Mouse (Mus musculus) regulatory T cell (primary cell): ENCODE results near the gene Aldh8a1.
"Not testable (repeated sequence)": the region's sequence is repeated elsewhere in the genome, so short reads cannot be mapped to it uniquely, and the experiment has no call there.

Source experiments
- in situ Hi-C: fragments of 300-600 bp; cut with MboI, MseI; formaldehyde crosslinking; loops from one replicate; pipeline ENCODE4 v1.15.1; 2025; ENCODE audit warnings: high pct_unique_total_duplicates

The Aldh8a1 gene

DNA sequence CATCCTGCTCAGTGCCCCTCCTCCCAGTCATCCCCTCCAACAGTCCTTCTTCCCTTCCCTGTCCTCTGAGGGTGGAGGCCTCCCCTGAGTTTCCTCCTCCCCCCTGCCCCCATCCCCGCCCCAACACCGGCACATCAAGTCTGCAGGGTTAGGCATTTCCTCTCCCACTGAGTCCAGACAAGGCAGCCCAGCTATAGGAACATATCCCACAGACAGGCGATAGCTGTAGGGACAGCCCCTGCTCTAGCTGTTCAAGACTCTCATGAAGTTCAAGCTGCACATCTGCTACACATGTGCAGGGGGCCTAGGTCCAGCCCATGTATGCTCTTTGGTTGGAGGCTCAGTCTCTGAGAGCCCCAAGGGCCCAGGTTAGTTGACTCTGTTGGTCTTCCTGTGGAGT lies 10.6 kb upstream of the Aldh8a1 start:
- in situ Hi-C loops = no loop called here

GRCm38 (mm10) chr10:21367481-21367880 lies 9.6 kb upstream of the Aldh8a1 start:
- in situ Hi-C loops = no loop called here

- in situ Hi-C loops = no loop called here
These were observed 7.5 kb upstream of the Aldh8a1 start for GRCm38 (mm10) chr10:21369586-21369985.

DNA sequence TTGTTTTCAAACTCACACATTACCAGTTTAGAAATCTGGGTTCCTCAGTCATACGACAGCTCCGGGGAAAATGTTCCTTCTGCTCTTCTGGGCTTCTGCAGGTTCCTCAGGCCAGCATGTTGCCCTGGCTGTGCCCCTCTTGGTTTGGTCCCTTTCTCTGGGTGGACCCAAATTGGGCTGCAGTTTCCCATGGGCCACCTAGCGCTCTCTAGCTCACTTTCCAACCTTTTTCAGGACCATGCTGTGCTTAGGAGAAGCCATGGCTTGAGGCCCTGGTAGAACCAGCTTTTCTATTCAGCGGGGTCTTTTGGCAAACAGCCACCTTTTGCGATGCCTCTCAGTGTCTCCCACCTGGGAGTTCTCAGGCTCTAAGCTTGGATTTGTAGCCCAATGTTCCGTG lies 4.8 kb upstream of the Aldh8a1 start:
- in situ Hi-C loops = no loop called here

DNA sequence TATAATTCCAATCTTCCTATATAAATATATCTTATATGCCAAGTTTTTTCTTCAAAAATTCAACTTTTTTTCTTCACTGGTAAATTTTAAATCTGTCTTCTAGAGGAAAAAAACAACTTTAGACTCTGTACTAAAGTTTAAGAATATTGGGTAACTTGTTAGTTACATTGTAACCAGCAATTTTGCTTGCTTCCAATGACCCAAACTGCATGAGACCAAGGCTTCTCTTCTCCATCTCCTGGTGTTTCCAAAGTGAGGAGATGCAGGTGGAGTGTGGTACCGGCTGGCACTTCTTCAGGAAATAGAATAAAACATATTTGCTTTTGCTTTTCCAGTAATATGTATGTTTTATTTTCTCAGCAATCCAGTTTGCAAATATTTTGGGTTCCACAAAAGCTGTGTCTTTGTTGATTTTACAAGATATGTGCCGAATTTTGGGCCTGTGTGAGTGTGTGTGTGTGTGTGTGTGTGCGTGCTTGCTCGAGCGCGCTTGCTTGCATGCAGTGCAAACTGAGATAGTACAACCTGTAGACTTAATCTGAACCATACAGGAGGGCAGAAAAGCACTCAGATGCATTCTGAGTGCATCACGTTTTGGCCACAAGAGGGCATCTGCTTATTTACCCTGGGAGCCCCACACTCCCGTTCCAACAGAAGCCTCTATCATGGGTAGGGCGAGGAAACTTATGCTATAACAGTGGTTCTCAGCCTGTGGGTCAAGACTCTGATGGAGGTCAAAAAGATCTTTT lies 1.3 kb downstream of the Aldh8a1 start:
- in situ Hi-C loops = no loop called here

GRCm38 (mm10) chr10:21382914-21383313 lies 5.8 kb downstream of the Aldh8a1 start:
- in situ Hi-C loops = loop anchor here (5.0 kb wide), 2 partner anchors 79 to 624 kb away; no protein-coding TSS in a partner anchor

- in situ Hi-C loops = no loop called here
These were observed 8.1 kb downstream of the Aldh8a1 start for GRCm38 (mm10) chr10:21385111-21385663.

GRCm38 (mm10) chr10:21389075-21389474 lies 12.0 kb downstream of the Aldh8a1 start:
- in situ Hi-C loops = no loop called here

DNA sequence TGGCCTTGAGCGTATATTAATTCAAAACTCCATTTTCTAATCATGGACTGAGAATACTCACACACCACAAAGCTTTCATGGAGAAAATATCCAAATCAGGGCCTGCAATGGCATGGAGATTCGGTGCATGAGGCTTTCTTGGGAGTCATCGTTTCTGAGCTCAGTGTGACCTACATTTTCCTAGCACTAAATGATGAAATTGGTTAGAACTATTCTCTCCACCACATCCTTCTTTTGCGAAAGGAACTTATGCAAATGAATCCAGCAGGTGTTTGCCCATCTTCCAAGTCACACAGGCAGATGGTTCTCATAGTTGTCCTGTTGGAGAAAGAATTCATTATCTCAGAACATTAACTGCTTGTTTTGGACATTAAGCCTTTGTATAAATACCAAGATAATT lies 13.3 kb downstream of the Aldh8a1 start:
- in situ Hi-C loops = no loop called here

DNA sequence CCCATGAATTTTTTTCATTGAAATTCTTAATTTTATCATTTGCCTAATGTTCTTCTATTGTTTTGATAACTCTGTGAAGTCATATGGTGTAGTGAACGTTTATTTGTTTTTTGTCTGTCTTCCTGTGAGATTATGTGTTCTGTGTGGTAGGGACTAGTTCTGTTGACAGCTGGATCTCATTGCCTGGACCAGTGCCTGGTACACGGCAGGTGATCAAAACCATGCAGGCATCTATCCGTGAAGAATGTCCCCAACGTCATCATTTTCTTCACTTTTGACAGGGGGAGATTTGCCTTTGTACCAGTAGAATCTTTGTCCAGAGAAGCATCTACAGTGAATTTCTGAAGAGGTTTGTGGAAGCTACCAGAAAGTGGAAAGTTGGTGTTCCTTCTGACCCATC lies 14.2 kb downstream of the Aldh8a1 start:
- in situ Hi-C loops = no loop called here

DNA sequence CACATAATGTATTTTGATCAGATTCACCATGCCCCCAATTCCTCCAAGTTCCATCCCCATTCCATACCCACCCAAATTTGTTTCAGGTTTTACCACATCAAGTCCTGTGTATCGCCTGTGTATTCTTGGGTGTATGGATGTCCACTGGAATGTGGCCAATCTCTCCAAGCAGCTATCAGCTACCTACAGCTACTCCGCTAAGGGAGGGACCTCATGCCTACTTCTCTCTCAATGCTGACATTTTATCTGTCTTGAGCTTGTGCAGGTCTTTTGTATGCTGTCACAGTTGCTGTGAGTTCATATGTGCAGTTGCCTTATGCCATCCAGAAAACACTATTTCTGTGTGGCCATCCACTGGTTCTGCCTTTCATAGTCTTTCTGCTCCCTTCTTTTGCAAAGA lies 16.3 kb downstream of the Aldh8a1 start:
- in situ Hi-C loops = no loop called here

DNA sequence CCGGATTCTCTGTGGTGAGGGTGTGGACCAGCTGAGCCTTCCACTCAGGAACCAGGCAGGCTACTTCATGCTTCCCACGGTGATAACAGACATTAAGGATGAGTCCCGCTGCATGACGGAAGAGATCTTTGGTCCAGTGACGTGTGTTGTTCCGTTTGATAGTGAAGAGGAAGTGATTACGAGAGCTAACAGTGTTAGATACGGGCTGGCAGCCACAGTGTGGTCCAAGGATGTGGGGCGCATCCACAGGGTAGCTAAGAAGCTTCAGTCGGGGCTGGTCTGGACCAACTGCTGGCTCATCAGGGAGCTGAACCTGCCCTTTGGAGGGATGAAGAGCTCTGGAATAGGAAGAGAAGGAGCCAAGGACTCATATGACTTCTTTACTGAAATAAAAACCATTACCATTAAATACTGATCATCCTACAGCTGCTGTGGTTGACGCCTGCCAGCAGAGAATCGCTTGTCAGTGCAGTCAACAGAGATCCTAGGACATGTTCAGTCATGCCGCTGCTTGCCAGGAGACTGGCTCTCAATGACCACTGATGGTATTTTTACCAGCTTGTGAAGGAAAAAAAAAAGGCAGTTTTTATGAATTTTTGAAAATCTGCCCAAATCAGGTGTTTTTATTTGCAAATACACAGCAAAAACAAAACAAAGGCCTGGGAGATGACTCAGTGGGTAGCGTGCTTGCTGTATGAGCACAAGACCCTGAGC lies 18.5 kb downstream of the Aldh8a1 start:
- in situ Hi-C loops = no loop called here

DNA sequence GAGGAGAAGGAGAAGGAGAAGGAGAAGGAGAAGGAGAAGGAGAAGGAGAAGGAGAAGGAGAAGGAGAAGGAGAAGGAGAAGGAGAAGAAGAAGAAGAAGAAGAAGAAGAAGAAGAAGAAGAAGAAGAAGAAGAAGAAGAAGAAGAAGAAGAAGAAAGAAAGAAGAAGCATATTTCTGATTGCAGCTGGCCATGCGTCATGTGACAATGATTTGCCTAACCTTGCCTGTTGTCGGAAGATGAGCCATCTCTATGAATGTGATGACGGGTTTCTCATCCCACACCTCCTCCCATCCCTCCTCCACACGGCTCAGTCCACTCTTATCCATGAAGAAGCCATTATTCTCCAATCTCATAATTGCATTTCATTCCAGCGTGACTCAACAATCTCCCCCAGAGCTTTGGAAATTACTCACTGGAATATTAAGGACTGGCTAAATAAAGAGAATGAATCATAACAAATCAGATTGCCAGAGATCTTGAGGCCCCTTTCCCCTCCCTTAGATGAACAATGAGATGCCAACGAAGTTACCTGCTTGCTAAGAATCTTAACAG lies 21.9 kb downstream of the Aldh8a1 start:
- in situ Hi-C loops = not testable (repeated sequence)

DNA sequence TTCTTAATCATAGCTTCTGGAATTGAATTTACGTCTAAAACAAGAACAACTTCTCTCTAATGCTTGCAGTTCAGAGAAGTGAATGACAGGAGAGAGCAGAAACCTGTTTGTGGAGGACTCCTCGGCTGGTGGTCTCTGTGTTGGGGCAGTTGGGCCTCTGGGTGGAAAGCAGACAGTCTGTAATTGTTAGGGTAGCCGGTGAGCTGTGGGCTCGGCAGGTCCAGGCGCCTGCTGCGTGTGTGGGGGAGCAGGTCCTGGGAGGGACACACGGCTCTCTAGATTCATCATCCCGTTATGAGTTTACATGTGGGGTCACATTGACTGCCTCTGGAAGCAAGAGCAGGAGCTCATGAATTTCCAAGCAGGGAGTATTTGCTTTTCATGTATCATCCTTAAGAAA lies 22.5 kb downstream of the Aldh8a1 start:
- in situ Hi-C loops = no loop called here

DNA sequence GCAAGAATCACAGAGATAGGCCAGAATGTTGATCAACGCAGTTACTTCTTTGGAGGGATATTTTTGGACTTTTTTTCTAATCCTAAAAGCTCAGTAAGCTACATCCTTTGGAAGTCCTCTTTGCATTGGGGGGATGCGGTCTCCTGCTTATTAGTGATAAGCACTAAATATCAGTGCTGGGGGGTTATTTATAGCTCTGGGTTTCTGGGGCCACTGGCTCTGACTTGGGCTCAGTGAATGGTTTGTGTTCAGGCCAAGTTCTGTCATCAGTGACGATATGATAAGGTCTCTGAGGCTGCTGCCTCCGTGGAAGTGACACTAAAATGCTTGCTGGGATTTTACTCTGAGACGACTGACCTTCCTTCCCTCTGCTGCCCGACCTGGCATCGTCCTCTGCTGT lies 22.9 kb downstream of the Aldh8a1 start:
- in situ Hi-C loops = no loop called here

GRCm38 (mm10) chr10:21400453-21400852 lies 23.4 kb downstream of the Aldh8a1 start:
- in situ Hi-C loops = no loop called here

DNA sequence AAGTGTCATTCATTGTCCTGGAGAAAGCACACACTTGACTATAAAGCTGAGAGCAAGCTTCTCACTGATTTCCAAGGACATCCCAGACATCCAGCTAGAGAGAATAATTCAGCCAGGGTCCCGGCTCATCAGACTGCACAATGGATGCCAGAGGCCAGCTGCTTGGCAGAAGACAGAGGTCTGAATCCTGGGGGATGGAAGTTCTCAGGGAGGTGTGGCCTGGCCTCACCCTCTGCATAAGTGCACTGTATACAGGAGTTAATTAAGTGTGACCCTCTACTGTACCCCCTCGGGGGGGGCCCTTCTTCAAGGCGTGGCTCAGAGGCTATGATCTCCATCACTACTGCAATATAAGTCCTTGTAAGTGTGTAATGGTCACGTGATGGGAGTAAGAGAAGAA lies 24.2 kb downstream of the Aldh8a1 start:
- in situ Hi-C loops = no loop called here

GRCm38 (mm10) chr10:21404822-21405221 lies 27.7 kb downstream of the Aldh8a1 start:
- in situ Hi-C loops = no loop called here

GRCm38 (mm10) chr10:21405707-21406534 lies 28.8 kb downstream of the Aldh8a1 start:
- in situ Hi-C loops = no loop called here

DNA sequence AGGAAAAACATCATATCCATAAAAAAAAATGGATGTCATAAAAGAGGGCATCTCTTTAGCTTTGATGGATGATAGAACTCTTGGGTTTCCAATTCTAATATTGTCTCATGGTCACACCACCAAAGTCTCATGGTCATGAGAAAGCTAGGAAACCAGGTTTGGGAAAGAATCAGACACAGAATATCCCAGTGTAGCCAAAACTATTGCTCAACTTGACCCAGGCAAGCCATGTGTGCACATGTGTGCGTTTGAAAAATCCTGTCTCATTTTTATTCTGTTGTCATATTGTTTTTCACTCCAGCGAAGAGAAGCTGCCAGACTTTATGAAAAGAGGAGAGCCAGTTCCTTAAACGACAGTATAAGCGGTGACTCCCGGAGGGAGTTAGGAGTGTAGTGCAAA lies 33.6 kb downstream of the Aldh8a1 start:
- in situ Hi-C loops = loop anchor here (5.0 kb wide), 1 partner anchor 37 kb away; no protein-coding TSS in a partner anchor

- in situ Hi-C loops = loop anchor here (5.0 kb wide), 1 partner anchor 36 kb away; no protein-coding TSS in a partner anchor
These were observed 34.6 kb downstream of the Aldh8a1 start for GRCm38 (mm10) chr10:21411621-21412205.
